Mouse (Mus musculus) mouse trophoblast stem cell (cell line): ENCODE measurements around the gene Ush1g.

Source experiments
- in situ Hi-C, 2 experiments: fragments of 300-500 bp; cut with MseI, MboI; formaldehyde crosslinking; loops; 2 replicates in 1 of 2; 3 replicates in 1 of 2; pipeline ENCODE4 v1.15.1; 2025

The Ush1g gene

DNA sequence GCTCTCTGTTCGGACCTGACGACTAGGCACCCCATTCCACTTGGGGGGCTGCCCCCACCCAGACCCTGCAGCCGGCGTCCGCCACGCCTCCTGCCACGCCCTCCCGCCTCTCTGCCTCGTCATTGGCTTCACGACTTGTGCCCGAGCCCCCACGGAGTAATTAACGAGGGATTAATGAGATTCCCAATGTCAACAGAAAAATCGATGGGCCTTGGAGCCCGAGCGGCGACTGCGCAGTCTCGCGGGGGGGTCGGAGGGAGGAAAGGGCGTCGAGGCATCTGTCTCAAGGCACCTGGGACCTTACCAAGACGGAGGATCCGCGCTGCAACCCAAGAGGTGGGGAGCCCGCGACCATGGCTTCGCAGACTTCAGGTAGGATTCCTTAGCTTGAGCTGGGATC lies 12.7 kb upstream of the Ush1g start, which contains the start of gene Otop3:
TSS of gene Otop3 (plus strand) at position 201 of the 400 bp plus-strand sequence.
- in situ Hi-C loops = no loop called here

GRCm38 (mm10) chr11:115329339-115329738 lies 7.5 kb upstream of the Ush1g start:
- in situ Hi-C loops = no loop called here

GRCm38 (mm10) chr11:115326730-115327129 lies 4.9 kb upstream of the Ush1g start:
- in situ Hi-C loops = no loop called here

GRCm38 (mm10) chr11:115323354-115323753 lies 1.5 kb upstream of the Ush1g start:
- in situ Hi-C loops = no loop called here

DNA sequence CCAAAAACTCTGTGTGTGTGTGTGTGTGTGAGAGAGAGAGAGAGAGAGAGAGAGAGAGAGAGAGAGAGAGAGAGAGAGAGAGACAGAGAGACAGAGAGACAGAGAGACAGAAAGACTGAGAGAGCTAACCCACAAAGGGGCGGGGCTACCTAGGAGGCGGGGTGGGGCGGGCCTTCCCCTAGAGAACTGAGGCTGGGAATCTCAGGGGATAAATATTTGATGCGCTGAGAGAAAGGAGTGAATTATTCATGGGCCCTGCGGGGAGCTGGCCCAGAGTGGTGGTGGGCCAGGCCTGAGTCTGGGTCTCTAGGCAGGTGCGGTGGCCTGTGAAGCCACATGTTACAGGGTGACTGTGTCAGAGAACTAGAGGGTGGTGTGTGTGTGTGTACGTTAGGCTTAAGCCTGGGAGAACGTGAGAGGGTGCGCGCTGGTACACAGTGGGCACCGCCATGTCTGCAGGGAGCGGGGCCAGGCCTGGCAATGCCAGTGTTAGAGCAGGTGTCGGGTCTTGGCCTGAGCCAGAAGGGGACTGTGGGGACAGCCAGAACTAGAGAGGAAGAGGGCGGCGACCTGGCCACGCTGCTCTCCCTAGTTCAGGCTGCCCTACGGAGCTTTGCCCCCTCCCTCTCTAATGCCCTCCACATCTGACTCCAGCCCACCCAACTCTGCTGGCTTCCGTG lies 2.0 kb downstream of the Ush1g start:
- in situ Hi-C loops = loop anchor here in 1 of 2 experiments (5.0 kb wide), 1 partner anchor 37 kb away; no protein-coding TSS in a partner anchor

GRCm38 (mm10) chr11:115318245-115319027 lies 3.4 kb downstream of the Ush1g start:
- in situ Hi-C loops = loop anchor here in 1 of 2 experiments (5.0 kb wide), 1 partner anchor 39 kb away; no protein-coding TSS in a partner anchor

DNA sequence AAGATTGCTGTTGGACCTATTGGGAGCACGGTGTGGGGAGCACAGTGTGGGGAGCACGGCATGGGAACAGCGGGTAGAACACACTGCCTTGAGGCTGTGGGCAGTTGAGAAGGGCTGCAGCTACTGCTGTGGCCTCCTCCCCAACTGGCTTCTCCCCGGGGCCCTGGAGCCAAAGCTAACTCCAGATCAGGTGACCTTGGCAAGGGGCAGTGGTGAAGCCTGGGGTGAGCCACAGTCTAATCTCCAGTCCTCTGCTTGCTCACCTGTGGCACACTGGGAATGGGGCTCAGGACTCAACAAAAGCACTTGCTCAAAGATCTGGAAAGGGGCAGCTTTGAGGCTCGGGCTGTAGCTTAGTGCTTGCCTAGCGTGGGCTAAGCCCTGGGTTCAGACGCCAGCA lies 4.6 kb downstream of the Ush1g start:
- in situ Hi-C loops = loop anchor here in 1 of 2 experiments (5.0 kb wide), 1 partner anchor 40 kb away; no protein-coding TSS in a partner anchor

- in situ Hi-C loops = no loop called here
Measured at GRCm38 (mm10) chr11:115314249-115314648, 7.6 kb downstream of the Ush1g start.

GRCm38 (mm10) chr11:115308781-115309180 lies 13.1 kb downstream of the Ush1g start:
- in situ Hi-C loops = no loop called here

GRCm38 (mm10) chr11:115306863-115307262 lies 15.0 kb downstream of the Ush1g start, which contains the start of gene Otop2:
TSS of gene Otop2 (plus strand) at chr11:115307163.
- in situ Hi-C loops = no loop called here

GRCm38 (mm10) chr11:115303167-115303566 lies 18.7 kb downstream of the Ush1g start:
- in situ Hi-C loops = no loop called here

- in situ Hi-C loops = no loop called here
Measured at GRCm38 (mm10) chr11:115301351-115301750, 20.5 kb downstream of the Ush1g start.

DNA sequence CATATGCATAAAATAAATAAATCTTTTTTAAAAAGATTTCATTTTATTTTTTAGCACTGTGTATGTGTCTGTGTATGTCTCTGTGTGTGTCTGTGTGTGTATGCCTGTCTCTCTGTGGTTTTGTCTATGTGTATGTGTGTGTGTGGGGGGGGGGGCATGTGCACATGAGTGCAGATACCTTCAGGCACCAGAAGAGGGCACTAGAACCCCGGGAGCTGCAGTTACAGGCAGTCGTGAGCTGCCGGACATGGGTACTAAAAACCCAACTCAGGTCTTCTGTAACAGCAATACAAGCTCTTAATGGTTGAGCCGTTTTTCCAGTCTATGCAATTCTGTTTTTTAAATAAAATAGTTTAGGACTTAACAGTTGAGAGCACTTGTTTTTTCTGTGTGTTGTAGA lies 21.1 kb downstream of the Ush1g start:
- in situ Hi-C loops = no loop called here

DNA sequence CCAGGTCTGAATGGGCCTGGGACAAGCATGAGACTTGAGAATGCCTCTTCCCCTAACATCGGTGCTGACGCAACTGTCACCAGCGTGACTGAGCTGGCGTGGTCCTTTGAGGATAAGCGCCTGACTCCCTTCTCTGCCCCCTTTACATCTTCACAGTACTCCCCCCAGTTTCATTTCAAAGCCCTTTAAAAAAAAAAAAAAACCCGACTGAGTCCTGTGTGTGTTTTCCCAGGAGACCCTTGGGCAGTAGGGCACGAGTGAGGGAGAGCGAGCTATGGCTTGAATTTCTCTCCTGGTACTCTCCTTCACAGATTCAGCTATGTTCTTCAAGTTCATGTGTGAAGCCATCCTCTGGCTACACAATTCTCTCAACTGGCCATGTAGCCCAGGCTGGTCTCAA lies 23.7 kb downstream of the Ush1g start:
- in situ Hi-C loops = no loop called here

- in situ Hi-C loops = no loop called here
Measured at GRCm38 (mm10) chr11:115297214-115297826, 24.5 kb downstream of the Ush1g start, which contains the start of gene Fads6. TSS of gene Fads6 (minus strand) at chr11:115297663.

DNA sequence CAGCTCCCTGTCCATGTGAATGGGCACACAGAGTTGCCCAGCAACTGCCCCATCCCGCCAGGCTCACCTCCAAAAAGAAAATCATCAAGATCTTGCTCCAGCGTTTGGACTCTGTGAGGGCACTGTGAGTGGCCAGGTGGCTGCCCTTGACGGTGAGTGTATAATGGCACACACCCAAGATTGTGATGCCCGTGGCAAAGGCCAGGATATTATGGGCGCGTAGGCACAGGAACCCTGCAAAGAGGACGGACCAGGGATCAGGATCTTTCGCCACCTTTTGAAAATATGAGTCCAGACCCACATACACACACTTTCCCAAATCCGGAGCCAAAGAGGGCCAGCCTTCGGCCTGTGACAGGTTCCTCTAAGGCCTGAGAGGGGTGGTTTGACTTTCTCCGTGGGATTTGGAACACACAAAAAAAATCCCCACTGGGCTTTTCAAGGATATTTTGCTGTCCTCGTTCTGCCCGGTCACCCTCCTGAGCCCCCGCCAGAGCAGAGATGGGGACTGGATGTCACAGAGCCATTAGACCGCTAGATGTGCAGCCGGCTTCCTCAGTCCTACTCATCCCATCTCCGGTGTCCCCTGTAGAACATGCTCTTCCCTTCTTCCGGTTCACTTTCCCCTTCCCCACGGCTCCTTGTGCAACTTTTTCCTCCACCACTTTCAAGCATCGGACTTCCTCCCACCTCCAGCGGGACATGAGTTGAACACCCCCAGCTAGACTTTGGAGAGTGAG lies 25.2 kb downstream of the Ush1g start:
- in situ Hi-C loops = no loop called here

- in situ Hi-C loops = no loop called here
Measured at GRCm38 (mm10) chr11:115295939-115296338, 25.9 kb downstream of the Ush1g start.

- in situ Hi-C loops = no loop called here
Measured at GRCm38 (mm10) chr11:115292631-115293375, 29.0 kb downstream of the Ush1g start.

GRCm38 (mm10) chr11:115291503-115291902 lies 30.3 kb downstream of the Ush1g start:
- in situ Hi-C loops = no loop called here

- in situ Hi-C loops = no loop called here
Measured at GRCm38 (mm10) chr11:115290919-115291318, 30.9 kb downstream of the Ush1g start.

DNA sequence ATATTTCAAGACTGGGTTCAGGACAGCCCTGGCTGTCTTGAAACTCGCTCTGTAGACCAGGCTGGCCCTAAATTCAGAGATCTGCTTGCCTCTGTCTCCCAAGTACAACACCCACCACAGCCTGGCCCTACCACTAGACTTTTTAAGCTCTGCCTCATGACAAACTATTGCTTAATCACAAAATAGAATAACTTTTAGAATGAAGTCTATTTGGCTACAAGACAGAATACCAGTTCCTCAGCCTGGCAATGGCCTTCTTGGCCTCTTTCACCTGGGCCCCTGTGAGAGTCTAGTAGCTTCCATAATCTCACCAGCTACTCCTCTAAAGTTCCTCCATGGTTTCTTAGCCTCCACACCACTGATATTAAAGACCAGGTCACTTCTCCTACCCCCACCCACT lies 31.5 kb downstream of the Ush1g start:
- in situ Hi-C loops = no loop called here
